Mouse (Mus musculus) embryonic facial prominence, embryonic 10.5 days (tissue): ENCODE results near the gene Syt8. TPM values are rescaled to one million over a fixed set of nuclear protein-coding genes. Genes with fewer than 3 reads are reported as not detected.
A peak's percentile ranks its signal among the peaks of the same experiment; 100 is the strongest.

ENCODE experiments used
- DNase-seq: peaks from one replicate; pipeline ENCODE4 v3.0.0-alpha.2; 2017; ENCODE audit warnings: low spot score
- H3K27ac ChIP-seq: fragments of 300-500 bp; sonication (generic); replicated peaks from 2 replicates; pipeline ENCODE4 v1.5.1; 2016; ENCODE audit warnings: mild to moderate bottlenecking
- H3K27me3 ChIP-seq: fragments of 300-500 bp; sonication (generic); replicated peaks from 2 replicates; pipeline ENCODE4 v1.6.1; 2016; ENCODE audit warnings: low read depth, mild to moderate bottlenecking; ENCODE audit not compliant: poor library complexity, severe bottlenecking
- H3K36me3 ChIP-seq: fragments of 300-500 bp; sonication (generic); replicated peaks from 2 replicates; pipeline ENCODE4 v1.6.1; 2016; ENCODE audit warnings: mild to moderate bottlenecking, moderate library complexity
- H3K4me1 ChIP-seq: fragments of 300-500 bp; sonication (generic); 2 replicates; pipeline ENCODE4 v1.6.1; 2016
- H3K4me3 ChIP-seq: fragments of 300-500 bp; sonication (generic); 2 replicates; pipeline ENCODE4 v1.5.1; 2016; ENCODE audit warnings: mild to moderate bottlenecking, moderate library complexity
- H3K9me3 ChIP-seq: fragments of 300-500 bp; sonication (generic); 2 replicates; pipeline ENCODE4 v1.6.1; 2016; ENCODE audit warnings: mild to moderate bottlenecking
- WGBS: fragments of 180-500 bp; shearing (Covaris S2); methylation state at CpG from one replicate; pipeline ENCODE4 v1.1.7; 2016; 5-methylcytosine and 5-hydroxymethylcytosine counted together
- polyA plus RNA-seq: library from polyadenylated mRNA; unstranded; fragments of >200 nt; fragmentation: Nextera tagmentation; extraction: Ambion mirVana; gene quantifications from 2 replicates; pipeline ENCODE4 v1.2.1, GENCODE M21; 2016

Syt8 gene
- polyA plus RNA-seq, 1 experiment from 2014 or later, result not detected

GRCm38 (mm10) chr7:142416225-142416624 lies 18.4 kb upstream of the Syt8 start:
- Histone ChIP-seq H3K9me3 (no peaks in the 10 kb centered on the region), H3K4me1 (no peaks in the 10 kb centered on the region), H3K27ac (no peak overlapping the region), H3K4me3 (no peak overlapping the region), H3K27me3 (no peaks in the 10 kb centered on the region), H3K36me3 (no peaks in the 10 kb centered on the region)
- WGBS, result 70% methylated on average over 3 of the region's 3 CpGs
- no peak for DNase-seq

- 94% methylated on average over 2 of the region's 2 CpGs for WGBS
- no peaks in the 10 kb centered on the region for H3K9me3 ChIP-seq
- no peaks in the 10 kb centered on the region for H3K27me3 ChIP-seq
- no peaks in the 10 kb centered on the region for H3K36me3 ChIP-seq
- DNase-seq, result no peak
- no peak overlapping the region for H3K4me3 ChIP-seq
- H3K4me1 ChIP-seq, result no peaks in the 10 kb centered on the region
- no peak overlapping the region for H3K27ac ChIP-seq
Measured at GRCm38 (mm10) chr7:142418027-142418426, 16.6 kb upstream of the Syt8 start.

- H3K36me3 ChIP-seq, result no peaks in the 10 kb centered on the region
- H3K27me3 ChIP-seq, result no peaks in the 10 kb centered on the region
- H3K4me1 ChIP-seq, result no peaks in the 10 kb centered on the region
- no peak for DNase-seq
- 87% methylated on average over 8 of the region's 8 CpGs for WGBS
- no peak overlapping the region for H3K27ac ChIP-seq
- no peak overlapping the region for H3K4me3 ChIP-seq
- H3K9me3 ChIP-seq, result no peaks in the 10 kb centered on the region
Measured at GRCm38 (mm10) chr7:142418679-142419078, 16.0 kb upstream of the Syt8 start.

GRCm38 (mm10) chr7:142419887-142420286 lies 14.8 kb upstream of the Syt8 start:
- 90% methylated on average over 5 of the region's 5 CpGs for WGBS
- H3K9me3 ChIP-seq, result no peaks in the 10 kb centered on the region
- H3K4me3 ChIP-seq, result no peak overlapping the region
- H3K4me1 ChIP-seq, result no peaks in the 10 kb centered on the region
- no peak overlapping the region for H3K27ac ChIP-seq
- no peak for DNase-seq
- no peaks in the 10 kb centered on the region for H3K36me3 ChIP-seq
- H3K27me3 ChIP-seq, result no peaks in the 10 kb centered on the region

GRCm38 (mm10) chr7:142421826-142422225 lies 12.8 kb upstream of the Syt8 start:
- H3K27ac ChIP-seq, result no peak overlapping the region
- no peaks in the 10 kb centered on the region for H3K36me3 ChIP-seq
- peaks cover 6% of the 10 kb centered on the region; the same call in 1 of the 2 replicates for H3K4me1 ChIP-seq
- DNase-seq, result no peak
- no peaks in the 10 kb centered on the region for H3K27me3 ChIP-seq
- 76% methylated on average over 2 of the region's 2 CpGs for WGBS
- no peaks in the 10 kb centered on the region for H3K9me3 ChIP-seq
- H3K4me3 ChIP-seq, result no peak overlapping the region

- H3K9me3 ChIP-seq, result no peaks in the 10 kb centered on the region
- DNase-seq, result no peak
- H3K27me3 ChIP-seq, result no peaks in the 10 kb centered on the region; the same call in 1 of the 2 replicates
- 62% methylated on average over 11 of the region's 11 CpGs for WGBS
- no peak overlapping the region; the same call in 1 of the 2 replicates for H3K27ac ChIP-seq
- no peaks in the 10 kb centered on the region for H3K36me3 ChIP-seq
- H3K4me1 ChIP-seq, result peaks cover 26% of the 10 kb centered on the region
- no peak overlapping the region for H3K4me3 ChIP-seq
Measured at GRCm38 (mm10) chr7:142425641-142426213, 8.9 kb upstream of the Syt8 start.

- H3K27ac ChIP-seq, result peak overlapping the region; percentile 59
- DNase-seq, result peak; percentile 88
- H3K4me3 ChIP-seq, result no peak overlapping the region
- no peaks in the 10 kb centered on the region for H3K36me3 ChIP-seq
- WGBS, result 3% methylated on average over 7 of the region's 7 CpGs
- H3K27me3 ChIP-seq, result no peaks in the 10 kb centered on the region; the same call in 1 of the 2 replicates
- peaks cover 26% of the 10 kb centered on the region for H3K4me1 ChIP-seq
- H3K9me3 ChIP-seq, result no peaks in the 10 kb centered on the region
Measured at GRCm38 (mm10) chr7:142428213-142428612, 6.4 kb upstream of the Syt8 start.

GRCm38 (mm10) chr7:142430160-142430678 lies 4.4 kb upstream of the Syt8 start:
- Histone ChIP-seq H3K27ac (peak overlapping the region; percentile 36), H3K4me3 (no peak overlapping the region), H3K4me1 (peaks cover 39% of the 10 kb centered on the region), H3K9me3 (no peaks in the 10 kb centered on the region), H3K27me3 (no peaks in the 10 kb centered on the region; the same call in 1 of the 2 replicates), H3K36me3 (no peaks in the 10 kb centered on the region)
- WGBS, result 78% methylated on average over 12 of the region's 12 CpGs
- no peak for DNase-seq

- no peaks in the 10 kb centered on the region for H3K9me3 ChIP-seq
- 95% methylated on average over 14 of the region's 14 CpGs for WGBS
- H3K4me1 ChIP-seq, result peaks cover 38% of the 10 kb centered on the region
- peak overlapping the region; percentile 5; the same call in 1 of the 2 replicates for H3K27ac ChIP-seq
- H3K27me3 ChIP-seq, result no peaks in the 10 kb centered on the region; the same call in 1 of the 2 replicates
- no peak for DNase-seq
- H3K4me3 ChIP-seq, result no peak overlapping the region
- H3K36me3 ChIP-seq, result no peaks in the 10 kb centered on the region
Measured at GRCm38 (mm10) chr7:142431106-142431505, 3.5 kb upstream of the Syt8 start.

- H3K27ac ChIP-seq, result peak overlapping the region; percentile 82
Measured at GRCm38 (mm10) chr7:142433623-142434022, 1.0 kb upstream of the Syt8 start.

GRCm38 (mm10) chr7:142435524-142435923 lies 874 bp downstream of the Syt8 start:
- no peaks in the 10 kb centered on the region for H3K36me3 ChIP-seq
- no peak overlapping the region for H3K4me3 ChIP-seq
- no peaks in the 10 kb centered on the region for H3K27me3 ChIP-seq
- WGBS, result 26% methylated on average over 4 of the region's 4 CpGs
- DNase-seq, result peak; percentile 72
- no peaks in the 10 kb centered on the region for H3K9me3 ChIP-seq
- peaks cover 27% of the 10 kb centered on the region for H3K4me1 ChIP-seq
- H3K27ac ChIP-seq, result peak overlapping the region; percentile 66

More at GRCm38 (mm10) chr7:142433623-142434022, 1.0 kb upstream of the Syt8 start:
- H3K4me1 ChIP-seq, result peaks cover 25% of the 10 kb centered on the region
- H3K36me3 ChIP-seq, result no peaks in the 10 kb centered on the region
- H3K9me3 ChIP-seq, result no peaks in the 10 kb centered on the region
- peak; percentile 18 for DNase-seq
- no peaks in the 10 kb centered on the region; the same call in 1 of the 2 replicates for H3K27me3 ChIP-seq
- 56% methylated on average over 19 of the region's 19 CpGs for WGBS
- no peak overlapping the region for H3K4me3 ChIP-seq

- WGBS, result 80% methylated on average over 5 of the region's 5 CpGs
- Histone ChIP-seq H3K4me3 (no peak overlapping the region), H3K27me3 (no peaks in the 10 kb centered on the region), H3K27ac (peak overlapping the region; percentile 31; the same call in 1 of the 2 replicates), H3K9me3 (no peaks in the 10 kb centered on the region), H3K36me3 (no peaks in the 10 kb centered on the region), H3K4me1 (peaks cover 45% of the 10 kb centered on the region)
- DNase-seq, result no peak
Measured at GRCm38 (mm10) chr7:142437324-142437723, 2.7 kb downstream of the Syt8 start.

GRCm38 (mm10) chr7:142439966-142440365 lies 5.3 kb downstream of the Syt8 start:
- WGBS, result 85% methylated on average over 14 of the region's 14 CpGs
- Histone ChIP-seq H3K36me3 (no peaks in the 10 kb centered on the region), H3K27me3 (no peaks in the 10 kb centered on the region), H3K9me3 (no peaks in the 10 kb centered on the region), H3K4me1 (peaks cover 39% of the 10 kb centered on the region), H3K4me3 (no peak overlapping the region), H3K27ac (peak overlapping the region; percentile 80)
- no peak for DNase-seq
